Mouse (Mus musculus) kidney, embryonic 14.5 days (tissue): Measurements from ENCODE around the gene Tbc1d5. TPM values are rescaled to one million over a fixed set of nuclear protein-coding genes. Genes with fewer than 3 reads are reported as not detected.

Experiments used
- ATAC-seq: fragments of 200-750 bp; cut with Nextera tagmentation; 2 replicates; pipeline ENCODE4 v1.8.0; 2017; ENCODE audit warnings: moderate number of reproducible peaks, mild to moderate bottlenecking, moderate TSS enrichment, moderate library complexity; ENCODE audit not compliant: low FRiP score, low TSS enrichment
- H3K27ac ChIP-seq: fragments of 300-500 bp; sonication (generic); 2 replicates; pipeline ENCODE4 v1.5.1; 2014; ENCODE audit warnings: low read depth, mild to moderate bottlenecking, low read length, moderate library complexity, mixed read lengths
- H3K27me3 ChIP-seq: fragments of 300-500 bp; sonication (generic); 2 replicates; pipeline ENCODE4 v1.6.1; 2014; ENCODE audit warnings: mild to moderate bottlenecking, low read length; ENCODE audit not compliant: control insufficient read depth, insufficient read depth
- H3K36me3 ChIP-seq: fragments of 300-500 bp; sonication (generic); 2 replicates; pipeline ENCODE4 v1.6.1; 2014; ENCODE audit warnings: low read length, mixed read lengths; ENCODE audit not compliant: control insufficient read depth, insufficient read depth
- H3K4me1 ChIP-seq: fragments of 300-500 bp; sonication (generic); 2 replicates; pipeline ENCODE4 v1.6.1; 2014; ENCODE audit warnings: low read length, mixed read lengths; ENCODE audit not compliant: control insufficient read depth, insufficient read depth
- H3K4me2 ChIP-seq: fragments of 300-500 bp; sonication (generic); replicated peaks from 2 replicates; pipeline ENCODE4 v1.6.1; 2014; ENCODE audit warnings: low read depth, mild to moderate bottlenecking, low read length
- H3K4me3 ChIP-seq: fragments of 300-500 bp; sonication (generic); 2 replicates; pipeline ENCODE4 v1.5.1; 2014; ENCODE audit warnings: mild to moderate bottlenecking, low read length
- H3K9ac ChIP-seq: fragments of 300-500 bp; sonication (generic); 2 replicates; pipeline ENCODE4 v1.6.1; 2014; ENCODE audit warnings: low read depth, mild to moderate bottlenecking, low read length, moderate library complexity
- H3K9me3 ChIP-seq: fragments of 300-500 bp; sonication (generic); 2 replicates; pipeline ENCODE4 v1.6.1; 2016; ENCODE audit warnings: low read length; ENCODE audit not compliant: control insufficient read depth
- WGBS: fragments of 180-500 bp; shearing (Covaris S2); extraction: QIAGEN DNeasy Blood & Tissue Kit; methylation state at CpG from one replicate; pipeline ENCODE4 v1.1.7; 2014; 5-methylcytosine and 5-hydroxymethylcytosine counted together
- polyA plus RNA-seq: library from polyadenylated mRNA; unstranded; fragments of >200 nt; fragmentation: Nextera tagmentation; extraction: Ambion mirVana; gene quantifications from 2 replicates; pipeline ENCODE4 v1.2.1, GENCODE M21; 2014

Tbc1d5 gene
- polyA plus RNA-seq, 1 experiment from 2014 or later = 12.2 TPM

- Histone ChIP-seq H3K27me3 (no peaks in the 10 kb centered on the region), H3K36me3 (no peaks in the 10 kb centered on the region), H3K27ac (no peak overlapping the region), H3K4me2 (no peak overlapping the region), H3K9ac (no peak overlapping the region), H3K9me3 (no peaks in the 10 kb centered on the region), H3K4me1 (no peaks in the 10 kb centered on the region), H3K4me3 (no peak overlapping the region)
- ATAC-seq = no peak
These were observed 165.2 kb downstream of the Tbc1d5 start for GRCm38 (mm10) chr17:51013908-51014307.

GRCm38 (mm10) chr17:51003179-51003578 is 176.0 kb downstream of the Tbc1d5 start:
- H3K4me3 ChIP-seq = no peak overlapping the region
- ATAC-seq = no peak

GRCm38 (mm10) chr17:50998216-50998615 is 180.9 kb downstream of the Tbc1d5 start:
- Histone ChIP-seq H3K27ac (no peak overlapping the region), H3K4me2 (no peak overlapping the region), H3K9ac (no peak overlapping the region), H3K27me3 (no peaks in the 10 kb centered on the region), H3K4me3 (no peak overlapping the region), H3K4me1 (no peaks in the 10 kb centered on the region), H3K9me3 (0 out of 2 replicates have a peak, but pooled peaks cover 2% of the 10 kb centered on the region), H3K36me3 (no peaks in the 10 kb centered on the region)
- 58% methylated on average over 1 of the region's 1 CpGs for WGBS
- ATAC-seq = no peak

More at GRCm38 (mm10) chr17:51003179-51003578, 176.0 kb downstream of the Tbc1d5 start:
- H3K36me3 ChIP-seq = no peaks in the 10 kb centered on the region
- H3K9me3 ChIP-seq = 0 out of 2 replicates have a peak, but pooled peaks cover 2% of the 10 kb centered on the region
- H3K27ac ChIP-seq = no peak overlapping the region
- no peak overlapping the region for H3K9ac ChIP-seq
- H3K4me1 ChIP-seq = no peaks in the 10 kb centered on the region
- H3K4me2 ChIP-seq = no peak overlapping the region
- no peaks in the 10 kb centered on the region for H3K27me3 ChIP-seq

GRCm38 (mm10) chr17:50993294-50993993 is 185.7 kb downstream of the Tbc1d5 start:
- no peaks in the 10 kb centered on the region for H3K27me3 ChIP-seq
- no peak overlapping the region for H3K4me2 ChIP-seq
- WGBS = 81% methylated on average over 3 of the region's 3 CpGs
- no peak overlapping the region for H3K27ac ChIP-seq
- no peak overlapping the region for H3K9ac ChIP-seq
- no peak for ATAC-seq
- H3K36me3 ChIP-seq = no peaks in the 10 kb centered on the region
- no peak overlapping the region for H3K4me3 ChIP-seq
- H3K4me1 ChIP-seq = no peaks in the 10 kb centered on the region
- H3K9me3 ChIP-seq = no peaks in the 10 kb centered on the region

- no peak overlapping the region for H3K27ac ChIP-seq
- no peaks in the 10 kb centered on the region for H3K27me3 ChIP-seq
- no peaks in the 10 kb centered on the region for H3K4me1 ChIP-seq
- no peak for ATAC-seq
- H3K9me3 ChIP-seq = no peaks in the 10 kb centered on the region
- H3K36me3 ChIP-seq = no peaks in the 10 kb centered on the region
- no peak overlapping the region for H3K9ac ChIP-seq
- H3K4me3 ChIP-seq = no peak overlapping the region
- no peak overlapping the region for H3K4me2 ChIP-seq
- 96% methylated on average over 2 of the region's 2 CpGs for WGBS
These were observed 188.3 kb downstream of the Tbc1d5 start for GRCm38 (mm10) chr17:50990770-50991405.

GRCm38 (mm10) chr17:50987935-50988334 is 191.2 kb downstream of the Tbc1d5 start:
- Histone ChIP-seq H3K9me3 (no peaks in the 10 kb centered on the region), H3K4me1 (no peaks in the 10 kb centered on the region), H3K4me3 (no peak overlapping the region), H3K9ac (no peak overlapping the region), H3K27ac (no peak overlapping the region), H3K27me3 (no peaks in the 10 kb centered on the region), H3K36me3 (no peaks in the 10 kb centered on the region), H3K4me2 (no peak overlapping the region)
- WGBS = 70% methylated on average over 3 of the region's 3 CpGs
- ATAC-seq = no peak

GRCm38 (mm10) chr17:50981933-50982332 is 197.2 kb downstream of the Tbc1d5 start:
- ATAC-seq = no peak
- no peak overlapping the region for H3K4me2 ChIP-seq
- no peak overlapping the region for H3K4me3 ChIP-seq
- no peak overlapping the region for H3K27ac ChIP-seq
- 88% methylated on average over 5 of the region's 5 CpGs for WGBS
- H3K27me3 ChIP-seq = no peaks in the 10 kb centered on the region
- H3K36me3 ChIP-seq = no peaks in the 10 kb centered on the region
- H3K4me1 ChIP-seq = no peaks in the 10 kb centered on the region
- no peak overlapping the region for H3K9ac ChIP-seq
- no peaks in the 10 kb centered on the region for H3K9me3 ChIP-seq

GRCm38 (mm10) chr17:50972142-50972541 is 207.0 kb downstream of the Tbc1d5 start:
- Histone ChIP-seq H3K27ac (no peak overlapping the region), H3K4me2 (no peak overlapping the region), H3K27me3 (no peaks in the 10 kb centered on the region), H3K9ac (no peak overlapping the region), H3K9me3 (no peaks in the 10 kb centered on the region), H3K4me3 (no peak overlapping the region), H3K4me1 (no peaks in the 10 kb centered on the region), H3K36me3 (no peaks in the 10 kb centered on the region)
- WGBS = 50% methylated on average over 1 of the region's 1 CpGs
- no peak for ATAC-seq

- H3K9me3 ChIP-seq = no peaks in the 10 kb centered on the region
- no peaks in the 10 kb centered on the region for H3K4me1 ChIP-seq
- H3K4me3 ChIP-seq = no peak overlapping the region
- 89% methylated on average over 1 of the region's 1 CpGs for WGBS
- no peak overlapping the region for H3K27ac ChIP-seq
- no peaks in the 10 kb centered on the region for H3K36me3 ChIP-seq
- no peak overlapping the region for H3K9ac ChIP-seq
- no peak for ATAC-seq
- no peaks in the 10 kb centered on the region for H3K27me3 ChIP-seq
- H3K4me2 ChIP-seq = no peak overlapping the region
These were observed 213.0 kb downstream of the Tbc1d5 start for GRCm38 (mm10) chr17:50966147-50966546.
